Mouse (Mus musculus): ENCODE results near the gene Gm20388.

Gene Gm20388

GRCm38 (mm10) chr8:120393871-120394275 lies 483.2 kb downstream of the Gm20388 start:
- DNase-seq (ENCODE audit: low spot score) = no peak

GRCm38 (mm10) chr8:120395892-120396291 lies 485.3 kb downstream of the Gm20388 start:
- no peak for DNase-seq (ENCODE audit: low spot score)

- no peak for DNase-seq (ENCODE audit: low spot score)
Measured at GRCm38 (mm10) chr8:120396756-120397155, 486.1 kb downstream of the Gm20388 start.

- peak; percentile 65 for DNase-seq (ENCODE audit: low spot score)
Measured at GRCm38 (mm10) chr8:120397444-120398411, 487.1 kb downstream of the Gm20388 start.

GRCm38 (mm10) chr8:120399212-120399934 lies 488.7 kb downstream of the Gm20388 start:
- no peak for DNase-seq (ENCODE audit: low spot score)

GRCm38 (mm10) chr8:120401216-120401615 lies 490.6 kb downstream of the Gm20388 start:
- DNase-seq (ENCODE audit: low spot score) = no peak

- DNase-seq (ENCODE audit: low spot score) = no peak
Measured at GRCm38 (mm10) chr8:120401712-120402111, 491.1 kb downstream of the Gm20388 start.

- DNase-seq (ENCODE audit: low spot score) = no peak
Measured at GRCm38 (mm10) chr8:120403606-120404269, 493.1 kb downstream of the Gm20388 start.

GRCm38 (mm10) chr8:120404609-120405036 lies 494.0 kb downstream of the Gm20388 start:
- peak; percentile 77 for DNase-seq (ENCODE audit: low spot score)

GRCm38 (mm10) chr8:120406008-120406632 lies 495.5 kb downstream of the Gm20388 start:
- no peak for DNase-seq (ENCODE audit: low spot score)

GRCm38 (mm10) chr8:120407701-120408240 lies 497.1 kb downstream of the Gm20388 start:
- DNase-seq (ENCODE audit: low spot score) = peak; percentile 83

GRCm38 (mm10) chr8:120408241-120409215 lies 497.9 kb downstream of the Gm20388 start:
- no peak for DNase-seq (ENCODE audit: low spot score)

GRCm38 (mm10) chr8:120409371-120410013 lies 498.9 kb downstream of the Gm20388 start:
- DNase-seq (ENCODE audit: low spot score) = peak; percentile 55

GRCm38 (mm10) chr8:120411059-120411458 lies 500.4 kb downstream of the Gm20388 start:
- no peak for DNase-seq (ENCODE audit: low spot score)

GRCm38 (mm10) chr8:120411862-120412261 lies 501.2 kb downstream of the Gm20388 start:
- no peak for DNase-seq (ENCODE audit: low spot score)

- DNase-seq (ENCODE audit: low spot score) = no peak
Measured at GRCm38 (mm10) chr8:120412357-120412756, 501.7 kb downstream of the Gm20388 start.

GRCm38 (mm10) chr8:120412911-120413625 lies 502.4 kb downstream of the Gm20388 start:
- no peak for DNase-seq (ENCODE audit: low spot score)

- DNase-seq (ENCODE audit: low spot score) = no peak
Measured at GRCm38 (mm10) chr8:120413626-120413988, 503.0 kb downstream of the Gm20388 start.

GRCm38 (mm10) chr8:120414216-120414615 lies 503.6 kb downstream of the Gm20388 start:
- DNase-seq (ENCODE audit: low spot score) = no peak

Measured in retina, embryonic 14.5 days (tissue).